Mouse (Mus musculus) lung, adult 10 weeks (tissue): ENCODE results near the gene Tacc3. TPM values are rescaled to one million over a fixed set of nuclear protein-coding genes. Genes with fewer than 3 reads are reported as not detected.

ENCODE experiments used
- polyA plus RNA-seq: library from polyadenylated mRNA; stranded (reverse); fragments of 350-450 nt; fragmentation: Illumina TruSeq; extraction: RNeasy Lipid Tissue Mini Kit (QIAGEN cat#74804); gene quantifications from one replicate; pipeline ENCODE4 v1.2.3, GENCODE M21; 2014; ENCODE audit warnings: low read depth, low replicate concordance; ENCODE audit not compliant: insufficient read depth

Tacc3 gene
- polyA plus RNA-seq = 2.7 TPM

DNA sequence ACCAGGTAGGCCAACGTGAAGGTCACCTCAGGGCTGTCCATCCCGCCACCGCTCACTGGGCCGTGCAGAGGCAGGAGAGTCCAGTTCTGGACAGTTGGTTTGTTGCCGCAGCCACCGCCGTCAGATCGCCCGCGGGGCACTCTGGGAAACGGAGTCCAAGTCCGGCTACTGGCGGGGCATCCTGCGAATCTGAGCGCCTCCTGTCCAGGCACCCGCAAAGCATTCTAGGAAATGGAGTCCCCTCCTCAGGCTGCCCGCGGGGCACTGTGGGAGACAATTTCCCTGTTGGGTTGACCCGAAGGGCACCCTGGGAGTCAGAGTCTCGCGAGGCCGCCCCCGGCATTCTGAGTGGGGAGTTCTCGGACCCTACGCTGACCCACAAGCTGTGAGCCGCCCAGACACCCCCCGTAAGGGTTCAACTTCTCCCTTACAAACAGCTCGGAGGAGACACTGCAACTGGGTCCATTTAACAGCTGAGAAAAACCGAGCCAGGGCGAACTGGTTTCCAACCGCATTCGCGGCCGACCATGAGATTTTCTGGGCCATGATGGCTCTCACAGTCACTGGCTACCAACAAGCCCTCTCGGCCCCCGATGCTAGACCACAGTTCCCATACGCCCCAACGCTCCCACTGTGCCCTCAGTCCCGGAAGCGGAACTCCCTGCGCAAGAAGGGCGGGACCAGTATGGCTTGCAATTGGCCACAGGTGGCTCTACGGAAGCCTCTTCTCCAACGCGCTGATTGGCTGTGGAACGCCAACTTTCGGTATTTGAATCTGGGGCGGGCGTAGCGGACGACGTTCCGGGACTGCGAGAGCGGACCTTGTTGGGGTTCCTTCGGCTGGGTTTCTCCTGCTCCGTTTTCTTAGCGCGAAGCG lies at the start of gene Tacc3, which contains the start of gene Tmem129:
TSS of gene Tacc3 (plus strand) at position 342 of the 877 bp plus-strand sequence.
TSS of gene Tmem129 (minus strand) at position 630 of the 877 bp plus-strand sequence.

GRCm38 (mm10) chr5:33629301-33629987 lies 28.5 kb upstream of the Tacc3 start, which contains the start of the genes Fam53a and Gm9903:
TSS of gene Fam53a (minus strand) at chr5:33629635.
TSS of gene Gm9903 (plus strand) at chr5:33629925.

GRCm38 (mm10) chr5:33651921-33652782 lies 5.8 kb upstream of the Tacc3 start, which contains the start of gene Slbp:
TSS of gene Slbp (minus strand) at chr5:33652574.

DNA sequence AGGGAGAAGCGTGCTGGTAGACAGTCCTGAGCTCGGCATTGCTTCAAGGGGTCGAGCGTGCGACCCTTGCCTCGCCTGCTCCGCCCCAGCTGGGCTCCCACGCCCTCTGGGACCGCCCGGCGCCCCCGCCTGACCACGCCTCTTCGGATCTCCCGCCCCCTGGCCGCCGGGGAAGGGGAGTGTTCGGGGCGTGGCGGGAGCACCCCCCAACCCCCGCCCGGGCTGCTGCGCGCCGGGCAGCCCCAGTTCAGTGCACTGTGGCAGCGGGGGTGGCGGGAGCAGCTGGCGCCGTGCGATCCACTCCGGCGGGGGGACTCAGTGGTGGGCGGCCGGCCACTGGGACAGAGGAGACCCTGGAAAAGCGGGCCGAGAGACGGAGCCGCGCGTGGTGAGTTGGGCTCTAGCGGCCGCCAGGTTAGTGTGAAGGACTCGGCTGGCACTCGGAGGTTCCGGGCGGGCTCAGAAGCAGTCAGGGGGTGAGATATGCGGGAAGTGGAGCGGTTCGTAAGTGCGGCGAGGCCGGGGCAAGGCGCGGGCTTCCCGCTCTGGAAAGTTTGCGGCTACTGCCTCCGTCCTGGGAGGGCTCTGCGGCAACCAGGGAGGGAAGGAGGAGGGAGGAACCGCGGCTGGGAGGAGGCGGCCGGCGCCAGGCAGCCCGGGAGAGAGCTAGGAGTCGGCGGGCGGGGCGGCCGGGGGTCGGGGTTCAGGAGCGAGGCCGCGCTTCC lies 63.8 kb downstream of the Tacc3 start, which contains the start of gene Fgfr3:
TSS of gene Fgfr3 (plus strand) at position 134 of the 725 bp plus-strand sequence.

Other genes starting within 250 kb of the Tacc3 start
- gene Nkx1-1, start 224.2 kb upstream of the Tacc3 start, polyA plus RNA-seq = not detected
- gene Fam53a, start 28.5 kb upstream of the Tacc3 start, polyA plus RNA-seq = 19.5 TPM
- gene Gm9903, start 28.2 kb upstream of the Tacc3 start, polyA plus RNA-seq = not detected
- 25.6 TPM for gene Slbp, start 5.6 kb upstream of the Tacc3 start, polyA plus RNA-seq
- gene Tmem129, start 288 bp downstream of the Tacc3 start, polyA plus RNA-seq = 17.4 TPM
- 44.8 TPM for gene Fgfr3, start 63.5 kb downstream of the Tacc3 start, polyA plus RNA-seq
- 14.7 TPM for gene Letm1, start 124.7 kb downstream of the Tacc3 start, polyA plus RNA-seq
- 8.0 TPM for gene Nsd2, start 162.6 kb downstream of the Tacc3 start, polyA plus RNA-seq